Mouse (Mus musculus) inflammation-experienced regulatory T-cells, adult 16 weeks (primary cell): ENCODE data around the gene Cypt4. TPM values are rescaled to one million over a fixed set of nuclear protein-coding genes. Genes with fewer than 3 reads are reported as not detected.

Source experiments
- polyA plus RNA-seq: library from polyadenylated mRNA; unstranded; fragments of 100-300 nt; shearing (Covaris generic); gene quantifications from one replicate; pipeline ENCODE4 v1.2.1, GENCODE M21; 2017

Gene Cypt4
- not detected for polyA plus RNA-seq

DNA sequence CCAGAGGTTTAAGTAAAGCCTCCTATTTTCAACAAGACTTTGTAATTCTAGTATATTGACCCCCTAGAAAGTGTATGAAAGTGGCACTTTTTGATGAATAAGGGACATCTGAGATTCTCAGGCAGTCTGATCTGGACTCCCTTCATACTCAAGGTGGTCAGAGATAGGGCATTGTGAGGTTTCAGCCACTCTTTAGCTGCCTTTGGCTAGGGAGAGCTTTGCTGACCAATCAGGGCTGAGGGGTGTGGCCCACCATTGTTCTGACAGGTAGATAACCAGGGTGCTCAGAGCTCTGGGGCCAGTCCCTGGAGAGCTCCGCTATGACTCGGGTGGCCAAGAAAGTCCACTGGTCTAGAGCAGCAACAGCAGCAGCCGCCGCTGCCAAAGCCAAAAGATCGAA, at the start of gene Cypt4:
Cypt4 (plus strand) TSS at position 301 of the 400 bp plus-strand sequence.

Other genes starting within 250 kb of the Cypt4 start
- 1.9 TPM for gene Dpy19l1, start 122.1 kb upstream of the Cypt4 start, polyA plus RNA-seq
- gene Dpy19l2, start 71.1 kb downstream of the Cypt4 start, polyA plus RNA-seq: not detected
- 0.05 TPM for gene Tbx20, start 149.1 kb downstream of the Cypt4 start, polyA plus RNA-seq